Mouse (Mus musculus) frontal cortex, postnatal 10 days (tissue): ENCODE data around the gene Ing2.

Experiments used
- DNase-seq, 2 experiments: peaks; one replicate each; pipeline ENCODE4 v3.0.0; 2022; ENCODE audit warnings: low spot score in 2 of 2, mixed read lengths in 1 of 2

Gene Ing2

DNA sequence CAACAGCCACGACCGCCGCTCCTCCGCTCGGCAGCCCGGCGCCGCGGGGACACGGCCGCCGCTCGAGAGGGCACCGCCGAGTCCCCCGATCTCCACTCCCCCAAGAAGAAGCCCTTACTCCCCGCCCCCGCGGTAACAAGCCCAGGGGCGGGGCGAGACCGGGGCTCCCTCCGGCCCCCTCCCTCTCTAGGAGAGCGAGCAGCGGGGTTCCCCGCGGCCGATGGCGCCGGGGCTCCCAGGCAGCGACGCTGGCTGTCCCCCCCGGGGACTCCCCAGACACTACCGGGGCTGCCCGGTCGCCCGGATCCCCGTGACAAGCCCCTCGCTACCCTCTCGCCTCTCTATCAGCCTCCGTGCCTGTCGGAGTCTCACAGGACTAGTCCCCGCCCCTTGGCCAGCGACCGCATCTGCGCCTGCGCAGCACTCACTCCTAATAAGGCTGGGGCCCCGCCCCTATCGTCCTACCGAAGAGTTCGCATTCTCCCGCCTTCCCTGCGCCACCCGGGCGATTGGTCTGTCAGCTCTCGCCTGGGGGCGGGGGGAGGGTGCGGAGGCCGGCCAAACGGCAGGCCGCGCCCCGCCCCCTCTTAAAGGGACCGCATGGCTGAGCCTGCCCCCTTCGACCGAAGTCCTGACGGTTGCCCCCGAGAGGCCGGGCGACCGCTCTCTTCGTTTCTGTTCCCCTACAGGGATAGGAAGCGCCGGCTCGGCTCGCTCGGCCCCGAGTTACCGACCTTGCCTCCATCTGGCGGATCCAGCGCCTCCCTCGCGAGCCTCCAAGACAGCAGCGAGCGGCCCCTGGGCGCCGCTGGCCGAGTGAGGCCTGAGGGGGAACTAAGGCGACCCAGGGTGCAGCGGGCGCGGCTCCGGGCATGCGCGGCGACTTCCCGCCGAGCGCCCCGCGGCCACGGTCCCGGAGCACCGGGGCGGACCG, at the start of gene Ing2:
TSS of gene Ing2 (minus strand) at position 780 of the 934 bp plus-strand sequence.
- peak; percentile 100 for DNase-seq

GRCm38 (mm10) chr8:47721609-47722008, 46.3 kb upstream of the Ing2 start:
- no peak for DNase-seq

DNA sequence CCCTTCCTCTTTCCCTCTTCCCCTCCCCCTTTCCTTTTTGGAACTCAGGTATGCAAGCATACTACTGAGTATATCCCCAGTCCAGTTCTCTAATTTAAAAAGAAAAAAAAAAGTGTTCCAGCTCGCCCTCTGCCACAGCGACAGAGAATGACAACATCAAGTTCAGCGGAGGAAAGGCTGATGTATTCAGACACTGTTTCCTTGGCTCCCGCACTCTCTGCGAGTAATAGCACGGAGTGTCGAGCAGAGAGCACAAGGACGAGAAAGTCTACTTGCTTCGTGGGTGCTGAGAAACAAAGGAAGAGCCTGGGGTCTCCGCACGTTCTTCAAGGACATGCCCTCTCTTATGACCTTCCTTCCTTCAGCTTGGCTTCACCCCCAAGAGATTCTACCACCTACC, 43.3 kb upstream of the Ing2 start:
- no peak for DNase-seq

DNA sequence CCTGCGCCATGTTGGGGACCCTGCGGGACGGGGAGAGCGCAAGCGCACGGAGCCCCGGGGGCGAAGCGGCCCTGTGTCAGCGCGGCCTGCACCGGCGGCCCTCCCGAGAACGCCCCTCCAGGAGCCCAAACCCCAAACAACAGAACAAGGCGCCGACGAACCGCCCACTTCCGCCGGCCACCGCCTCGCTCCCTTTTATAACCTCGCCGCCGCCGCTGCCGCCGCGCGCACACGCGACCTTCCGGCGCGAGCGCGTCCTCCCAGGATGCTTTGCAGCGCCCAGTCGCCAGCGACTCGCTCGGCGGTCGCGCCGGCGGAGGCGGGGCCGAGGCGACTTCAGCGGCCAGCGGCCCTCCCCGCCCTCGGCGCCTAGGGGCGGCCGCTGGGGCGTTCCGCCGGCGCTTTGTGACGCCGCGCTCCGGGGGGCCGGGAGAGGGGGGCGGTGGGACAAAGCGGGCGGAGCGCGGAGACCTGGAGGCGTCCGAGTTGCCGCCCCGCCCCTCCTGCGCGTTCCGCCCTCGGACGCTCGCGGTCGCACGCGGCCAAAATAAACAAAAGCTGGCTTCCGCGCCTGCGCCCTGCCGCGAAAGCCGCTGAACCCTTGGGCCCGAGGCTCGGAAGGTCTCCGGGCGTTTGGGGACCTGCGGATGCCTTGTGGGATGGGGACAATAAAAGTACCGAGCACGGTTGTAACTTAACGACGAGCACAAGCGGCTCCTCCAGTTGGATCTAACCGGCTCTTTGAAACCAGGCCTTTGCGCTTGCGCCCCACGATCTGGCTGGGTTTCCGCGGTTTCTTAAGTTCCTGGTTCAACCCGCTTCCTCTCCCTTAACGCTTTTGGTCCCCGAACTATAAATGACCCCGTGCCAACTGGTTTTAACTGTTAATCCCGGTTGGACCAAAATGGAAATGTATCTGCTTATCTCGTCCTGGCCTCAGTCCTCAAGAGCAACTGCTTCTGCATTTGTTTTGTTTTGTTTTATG, 38.7 kb upstream of the Ing2 start, which contains the start of gene Cdkn2aip:
TSS of gene Cdkn2aip (minus strand) at position 172 of the 985 bp plus-strand sequence.
- peak; percentile 86 to 95 for DNase-seq

- DNase-seq = peak in 1 of 2 experiments; percentile 45
These were observed 37.9 kb upstream of the Ing2 start for GRCm38 (mm10) chr8:47713171-47713663.

GRCm38 (mm10) chr8:47708106-47708505, 32.8 kb upstream of the Ing2 start:
- DNase-seq = no peak

GRCm38 (mm10) chr8:47706746-47707145, 31.4 kb upstream of the Ing2 start:
- no peak for DNase-seq

- no peak for DNase-seq
These were observed 27.0 kb upstream of the Ing2 start for GRCm38 (mm10) chr8:47702333-47702732.

GRCm38 (mm10) chr8:47697696-47698095, 22.3 kb upstream of the Ing2 start:
- DNase-seq = no peak

GRCm38 (mm10) chr8:47695431-47696105, 20.2 kb upstream of the Ing2 start:
- DNase-seq = no peak

GRCm38 (mm10) chr8:47693119-47693518, 17.8 kb upstream of the Ing2 start:
- DNase-seq = peak in 1 of 2 experiments; percentile 74

- DNase-seq = no peak
These were observed 16.5 kb upstream of the Ing2 start for GRCm38 (mm10) chr8:47691831-47692230.

- DNase-seq = no peak
These were observed 15.9 kb upstream of the Ing2 start for GRCm38 (mm10) chr8:47691303-47691702.

DNA sequence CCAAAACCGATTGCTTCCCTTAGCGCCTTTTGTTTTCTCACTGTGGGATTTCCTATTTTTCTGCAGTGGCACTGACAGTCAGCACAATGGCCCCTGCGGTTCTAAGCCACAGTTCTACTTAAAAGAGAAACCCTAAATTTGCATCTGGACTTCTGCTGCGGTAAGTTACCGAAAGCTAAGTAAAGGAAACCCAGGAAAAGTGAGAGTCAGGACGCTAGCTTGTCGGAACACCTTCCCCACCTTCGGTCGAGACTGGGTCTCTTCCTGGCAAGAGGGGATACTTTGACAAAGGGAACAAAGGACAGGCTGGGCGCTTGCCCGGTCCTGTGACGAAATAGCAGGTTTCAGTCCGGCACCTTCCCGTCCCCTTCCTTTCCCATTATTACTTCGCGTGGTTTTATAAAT, 15.3 kb upstream of the Ing2 start:
- DNase-seq = no peak

GRCm38 (mm10) chr8:47689704-47690326, 14.5 kb upstream of the Ing2 start:
- no peak for DNase-seq

- no peak for DNase-seq
These were observed 9.1 kb upstream of the Ing2 start for GRCm38 (mm10) chr8:47684441-47684840.

DNA sequence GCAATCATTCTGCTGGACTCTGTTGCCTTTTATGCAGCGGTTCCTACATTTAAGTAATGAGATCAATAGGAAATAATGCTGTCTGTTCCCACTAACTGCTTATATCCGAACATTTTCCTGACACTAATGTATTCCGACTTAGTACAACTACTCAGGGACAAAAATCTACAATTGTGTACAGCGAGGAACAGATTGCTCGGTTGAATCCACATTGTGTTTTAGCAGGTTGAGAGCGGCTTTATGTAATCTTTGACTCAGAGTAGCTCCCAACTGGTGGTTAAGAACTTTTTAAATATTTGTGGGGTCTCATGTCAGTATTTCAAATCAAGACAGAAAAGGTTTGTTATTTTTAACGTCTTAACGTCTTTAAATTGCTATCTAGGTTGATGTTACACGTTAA, 8.6 kb upstream of the Ing2 start:
- no peak for DNase-seq

DNA sequence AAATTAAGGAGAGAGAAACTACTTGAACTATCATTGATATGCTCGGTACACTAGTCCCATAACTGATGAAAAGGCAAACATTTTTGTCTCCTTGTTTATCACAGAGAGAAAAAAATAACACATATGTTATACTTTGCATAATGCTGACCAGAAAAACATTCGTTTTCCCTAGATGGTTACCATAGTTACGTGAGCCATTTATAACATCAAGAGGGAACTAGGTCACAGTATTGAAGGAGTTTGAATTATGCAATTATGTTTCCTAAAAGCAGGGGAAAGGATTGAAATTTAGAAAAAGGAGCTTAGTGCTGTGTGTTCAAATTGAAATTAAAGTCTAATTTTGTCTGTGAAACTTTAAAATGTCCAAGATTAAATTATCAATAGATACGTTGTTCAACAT, 5.0 kb upstream of the Ing2 start:
- DNase-seq = no peak

- DNase-seq = no peak
These were observed 4.2 kb upstream of the Ing2 start for GRCm38 (mm10) chr8:47679603-47680002.

DNA sequence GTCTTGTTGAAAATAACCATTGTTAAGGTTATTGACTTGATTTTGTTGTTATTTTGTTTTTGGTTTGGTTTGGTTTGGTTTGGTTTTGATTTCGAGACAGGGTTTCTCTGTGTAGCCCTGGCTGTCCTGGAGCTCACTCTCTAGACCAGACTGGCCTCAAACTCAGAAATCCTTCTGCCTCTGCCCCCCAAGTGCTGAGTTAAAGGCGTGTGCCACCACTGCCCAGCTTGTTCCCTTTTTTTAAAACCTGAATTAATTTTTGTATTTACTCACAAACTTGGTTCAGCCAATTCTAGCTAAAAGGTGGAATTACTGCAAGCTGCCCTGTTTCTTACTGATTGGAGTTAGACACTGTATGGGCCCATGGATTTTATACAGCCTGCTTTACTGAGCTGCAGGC, 1.3 kb upstream of the Ing2 start:
- DNase-seq = no peak

DNA sequence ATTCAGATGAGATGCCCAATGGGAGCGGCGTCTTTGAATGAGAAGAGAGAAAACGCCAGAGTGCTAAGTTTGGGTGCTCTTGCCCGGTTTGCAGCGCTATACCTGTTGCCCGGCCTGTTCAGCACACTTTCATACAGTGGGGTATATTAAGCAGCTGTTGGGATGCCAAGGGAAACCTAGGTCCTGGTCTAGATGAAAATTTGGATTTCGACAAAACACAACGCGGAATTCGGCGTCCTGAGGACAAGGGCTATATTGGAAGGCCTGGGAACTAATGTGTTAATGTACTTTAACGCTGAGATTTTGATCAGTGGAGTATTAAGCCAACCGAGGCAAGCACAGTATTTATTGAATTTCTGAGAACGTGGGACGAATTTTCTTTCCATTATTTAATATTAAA, 868 bp upstream of the Ing2 start:
- DNase-seq = no peak
